Comparison of ENCODE assay signal across 17 mouse cellular contexts in genomic region chr9:23399638-23400284, GRCm38 (mm10).
DNase-seq lines count a peak whose midpoint lies in the region; ATAC-seq and TF ChIP-seq lines count a peak whose summit lies in the region.
"Had no signal": no experiment of that assay in that cellular context is flagged by ENCODE, and none has a peak within 500 bp of the region (broad histone marks: within the 10 kb centered on the region; RNA-seq: fewer than 3 reads in every experiment).

No protein-coding gene starts in this region.

- H3K36me3 ChIP-seq in embryonic facial prominence, embryonic 14.5 days (ENCODE audit: control insufficient read depth, insufficient read depth, low read length): no peaks in the 10 kb centered on the region
- no peaks in the 10 kb centered on the region for H3K36me3 ChIP-seq in embryonic facial prominence, embryonic 10.5 days (replicated peaks)
- no peaks in the 10 kb centered on the region for H3K36me3 ChIP-seq in heart, embryonic 16.5 days (ENCODE audit: control insufficient read depth, insufficient read depth)
- no peaks in the 10 kb centered on the region for H3K36me3 ChIP-seq in heart, postnatal 0 days (replicated peaks; ENCODE audit: control insufficient read depth, insufficient read depth, low read length)
- no peaks in the 10 kb centered on the region for H3K36me3 ChIP-seq in midbrain, embryonic 16.5 days (ENCODE audit: control insufficient read depth, insufficient read depth, low read length)
- H3K36me3 ChIP-seq: midbrain, embryonic 15.5 days had no signal

- no peak overlapping the region for H3K9ac ChIP-seq in embryonic facial prominence, embryonic 14.5 days (ENCODE audit: low read depth, low read length)
- H3K9ac ChIP-seq in heart, embryonic 16.5 days (ENCODE audit: low read length): peak overlapping the region; percentile 1; the same call in 1 of the 2 replicates
- no peak overlapping the region for H3K9ac ChIP-seq in heart, postnatal 0 days (replicated peaks; ENCODE audit: low read depth, low read length)
- H3K9ac ChIP-seq in midbrain, embryonic 16.5 days (ENCODE audit: low read depth, low read length): no peak overlapping the region
- H3K9ac ChIP-seq: forebrain, postnatal 0 days; midbrain, embryonic 15.5 days had no signal

- no peak for ATAC-seq in embryonic facial prominence, embryonic 14.5 days (ENCODE audit: low read depth)
- ATAC-seq in heart, embryonic 16.5 days (replicated peaks; ENCODE audit: extremely low read depth, insufficient read depth, low FRiP score): peak; percentile 47; the same call in 1 of the 2 replicates
- peak; percentile 40 for ATAC-seq in heart, postnatal 0 days (ENCODE audit: insufficient read depth, low read depth)
- ATAC-seq in midbrain, embryonic 16.5 days: no peak
- ATAC-seq: forebrain, postnatal 0 days; midbrain, embryonic 15.5 days had no signal

- no peak overlapping the region for H3K27ac ChIP-seq in embryonic facial prominence, embryonic 14.5 days (replicated peaks; ENCODE audit: low read depth, low read length)
- no peak overlapping the region for H3K27ac ChIP-seq in embryonic facial prominence, embryonic 10.5 days (replicated peaks)
- H3K27ac ChIP-seq in heart, embryonic 16.5 days (ENCODE audit: low read length): peak overlapping the region; percentile 78
- peak overlapping the region; percentile 79 for H3K27ac ChIP-seq in heart, postnatal 0 days (ENCODE audit: low read depth)
- H3K27ac ChIP-seq in midbrain, embryonic 16.5 days (ENCODE audit: low read length): no peak overlapping the region
- H3K27ac ChIP-seq: gastrocnemius, adult 2 months; midbrain, embryonic 15.5 days had no signal

- H3K9me3 ChIP-seq in embryonic facial prominence, embryonic 14.5 days (ENCODE audit: control insufficient read depth, low read length): no peaks in the 10 kb centered on the region
- H3K9me3 ChIP-seq in embryonic facial prominence, embryonic 10.5 days: no peaks in the 10 kb centered on the region
- H3K9me3 ChIP-seq in heart, embryonic 16.5 days (replicated peaks; ENCODE audit: control insufficient read depth, low read length): no peaks in the 10 kb centered on the region
- H3K9me3 ChIP-seq in heart, postnatal 0 days (replicated peaks; ENCODE audit: control insufficient read depth, low read length): no peaks in the 10 kb centered on the region
- no peaks in the 10 kb centered on the region for H3K9me3 ChIP-seq in midbrain, embryonic 16.5 days (replicated peaks; ENCODE audit: control insufficient read depth, low read length, poor library complexity, severe bottlenecking)
- H3K9me3 ChIP-seq: midbrain, embryonic 15.5 days had no signal

- no peak overlapping the region for H3K4me2 ChIP-seq in embryonic facial prominence, embryonic 14.5 days (ENCODE audit: low read depth, low read length)
- H3K4me2 ChIP-seq in heart, embryonic 16.5 days (ENCODE audit: low read depth, low read length): peak overlapping the region; percentile 11; the same call in 1 of the 2 replicates
- no peak overlapping the region for H3K4me2 ChIP-seq in heart, postnatal 0 days (ENCODE audit: low read depth, low read length)
- no peak overlapping the region for H3K4me2 ChIP-seq in midbrain, embryonic 16.5 days (ENCODE audit: low read length)
- H3K4me2 ChIP-seq: liver, embryonic 11.5 days; midbrain, embryonic 15.5 days had no signal

- no peak overlapping the region for H3K4me3 ChIP-seq in embryonic facial prominence, embryonic 14.5 days (ENCODE audit: low read depth, low read length)
- no peak overlapping the region for H3K4me3 ChIP-seq in embryonic facial prominence, embryonic 10.5 days
- H3K4me3 ChIP-seq in heart, embryonic 16.5 days (ENCODE audit: low read length): no peak overlapping the region
- no peak overlapping the region for H3K4me3 ChIP-seq in heart, postnatal 0 days (ENCODE audit: low read depth, low read length)
- H3K4me3 ChIP-seq in midbrain, embryonic 16.5 days (ENCODE audit: low read depth, low read length): no peak overlapping the region
- H3K4me3 ChIP-seq: erythroblast, embryonic 14.5 days; gastrocnemius, adult 2 months; midbrain, embryonic 15.5 days had no signal

- 69% methylated on average over 6 of the region's 6 CpGs for WGBS in embryonic facial prominence, embryonic 14.5 days
- WGBS in embryonic facial prominence, embryonic 10.5 days: 70% methylated on average over 6 of the region's 6 CpGs
- 28% methylated on average over 6 of the region's 6 CpGs for WGBS in heart, embryonic 16.5 days
- 32% methylated on average over 6 of the region's 6 CpGs for WGBS in heart, postnatal 0 days
- 82% methylated on average over 6 of the region's 6 CpGs for WGBS in midbrain, embryonic 16.5 days

- DNase-seq in embryonic facial prominence, embryonic 14.5 days (ENCODE audit: low spot score): peak; percentile 18
- no peak for DNase-seq in embryonic facial prominence, embryonic 10.5 days (ENCODE audit: low spot score)
- no peak for DNase-seq in heart, adult 9 months (ENCODE audit: low spot score in 2 of 2)
- peak; percentile 51 for DNase-seq in heart, postnatal 0 days (ENCODE audit: low spot score)
- peak; percentile 8 to 38 for DNase-seq in lung, postnatal 4 days
- no peak for DNase-seq in cerebellum, postnatal 4 days (ENCODE audit: low spot score in 2 of 2)
- DNase-seq: adrenal gland, postnatal 14 days; cerebellum, adult 8-10 months; forebrain, postnatal 0 days; gastrocnemius, adult 2 months; kidney, postnatal 36 days had no signal

- no peak for TF ChIP-seq EP300 in heart, postnatal 0 days (IDR thresholded peaks at IDR 0.05; ENCODE audit: low read depth)

- no peaks in the 10 kb centered on the region for H3K4me1 ChIP-seq in embryonic facial prominence, embryonic 14.5 days (ENCODE audit: control insufficient read depth, insufficient read depth, low read length)
- H3K4me1 ChIP-seq in embryonic facial prominence, embryonic 10.5 days: peaks cover 7% of the 10 kb centered on the region
- H3K4me1 ChIP-seq in heart, embryonic 16.5 days (ENCODE audit: control insufficient read depth, insufficient read depth, low read length): peaks cover 31% of the 10 kb centered on the region
- H3K4me1 ChIP-seq in heart, postnatal 0 days (ENCODE audit: control insufficient read depth, insufficient read depth): peaks cover 10% of the 10 kb centered on the region
- no peaks in the 10 kb centered on the region; the same call in 1 of the 2 replicates for H3K4me1 ChIP-seq in midbrain, embryonic 16.5 days (ENCODE audit: control insufficient read depth, insufficient read depth, low read length)
- H3K4me1 ChIP-seq: midbrain, embryonic 15.5 days had no signal

- no peaks in the 10 kb centered on the region for H3K27me3 ChIP-seq in embryonic facial prominence, embryonic 14.5 days (replicated peaks; ENCODE audit: control insufficient read depth, insufficient read depth, low read length)
- no peaks in the 10 kb centered on the region for H3K27me3 ChIP-seq in embryonic facial prominence, embryonic 10.5 days (replicated peaks; ENCODE audit: low read depth, poor library complexity, severe bottlenecking)
- no peaks in the 10 kb centered on the region for H3K27me3 ChIP-seq in heart, embryonic 16.5 days (ENCODE audit: control insufficient read depth, insufficient read depth, low read length)
- H3K27me3 ChIP-seq in heart, postnatal 0 days (ENCODE audit: control insufficient read depth, insufficient read depth, low read length): no peaks in the 10 kb centered on the region
- H3K27me3 ChIP-seq in midbrain, embryonic 16.5 days (ENCODE audit: control insufficient read depth, insufficient read depth, low read depth, low read length): no peaks in the 10 kb centered on the region
- H3K27me3 ChIP-seq: CH12.LX; midbrain, embryonic 15.5 days had no signal

- no peak for TF ChIP-seq CTCF in heart, postnatal 0 days (IDR thresholded peaks at IDR 0.05; ENCODE audit: low read depth)

Comparison
In these comparisons a context has a peak if more than half of its experiments do, and no peak if none do; other contexts are left out.
1. DNase-seq: peak in embryonic facial prominence, embryonic 14.5 days (single experiment), heart, postnatal 0 days (single experiment) and lung, postnatal 4 days (2 of 2); none in embryonic facial prominence, embryonic 10.5 days (single experiment), heart, adult 9 months (0 of 2) and cerebellum, postnatal 4 days (0 of 2).
2. ATAC-seq: peak in heart, embryonic 16.5 days (single experiment) and heart, postnatal 0 days (single experiment); none in embryonic facial prominence, embryonic 14.5 days (single experiment) and midbrain, embryonic 16.5 days (single experiment).
3. H3K27ac ChIP-seq: peak in heart, embryonic 16.5 days (single experiment) and heart, postnatal 0 days (single experiment); none in embryonic facial prominence, embryonic 14.5 days (single experiment), embryonic facial prominence, embryonic 10.5 days (single experiment) and midbrain, embryonic 16.5 days (single experiment).